Comparison of ENCODE assay signal across 9 mouse cellular contexts in the genomic region with DNA sequence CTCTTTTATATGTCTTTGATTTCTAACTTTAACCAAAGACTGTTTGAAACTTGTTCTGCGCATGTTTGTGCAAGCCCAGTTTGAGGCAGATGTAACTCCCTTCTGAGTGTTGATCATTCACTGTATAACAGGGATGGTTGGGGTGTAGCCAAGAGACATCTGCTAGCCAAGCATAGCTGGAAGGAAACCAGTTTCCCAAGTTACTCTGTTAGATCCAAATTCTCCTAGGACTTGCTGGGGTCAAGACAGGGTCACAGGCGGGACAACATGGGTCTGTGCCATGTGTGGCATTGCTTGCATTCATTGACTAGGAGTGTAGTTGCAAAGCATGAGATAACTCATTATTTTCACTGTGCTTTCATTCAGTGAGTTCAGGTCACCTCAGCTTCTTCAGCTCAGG.
DNase-seq lines count a peak whose midpoint lies in the region; ATAC-seq and TF ChIP-seq lines count a peak whose summit lies in the region.
"Had no signal": no experiment of that assay in that cellular context is flagged by ENCODE, and none has a peak within 500 bp of the region (broad histone marks: within the 10 kb centered on the region; RNA-seq: fewer than 3 reads in every experiment).

No protein-coding gene starts in this region.

- TF ChIP-seq CTCF in hindbrain, postnatal 0 days (IDR thresholded peaks at IDR 0.05; ENCODE audit: low read depth): no peak
- TF ChIP-seq CTCF in heart, postnatal 0 days (IDR thresholded peaks at IDR 0.05; ENCODE audit: low read depth): no peak

- H3K9ac ChIP-seq in hindbrain, postnatal 0 days (replicated peaks; ENCODE audit: low read length): no peak overlapping the region
- H3K9ac ChIP-seq in hindbrain, embryonic 12.5 days: no peak overlapping the region
- H3K9ac ChIP-seq in heart, postnatal 0 days (replicated peaks; ENCODE audit: low read depth, low read length): no peak overlapping the region

- H3K9me3 ChIP-seq in hindbrain, postnatal 0 days (ENCODE audit: low read length): no peaks in the 10 kb centered on the region
- no peaks in the 10 kb centered on the region for H3K9me3 ChIP-seq in hindbrain, embryonic 12.5 days (replicated peaks)
- H3K9me3 ChIP-seq in heart, postnatal 0 days (replicated peaks; ENCODE audit: control insufficient read depth, low read length): no peaks in the 10 kb centered on the region

- no peaks in the 10 kb centered on the region for H3K36me3 ChIP-seq in hindbrain, postnatal 0 days (ENCODE audit: insufficient read depth, low read length)
- H3K36me3 ChIP-seq in hindbrain, embryonic 12.5 days: no peaks in the 10 kb centered on the region
- H3K36me3 ChIP-seq in heart, postnatal 0 days (replicated peaks; ENCODE audit: control insufficient read depth, insufficient read depth, low read length): no peaks in the 10 kb centered on the region

- 0 out of 2 replicates have a peak overlapping the region, but pooled peaks have one; percentile 36 for H3K27ac ChIP-seq in hindbrain, postnatal 0 days
- H3K27ac ChIP-seq in hindbrain, embryonic 12.5 days: no peak overlapping the region
- H3K27ac ChIP-seq in heart, postnatal 0 days (ENCODE audit: low read depth): no peak overlapping the region
- H3K27ac ChIP-seq: left cerebral cortex, adult 2 months had no signal

- peak; percentile 40; the same call in 1 of the 2 replicates for ATAC-seq in hindbrain, postnatal 0 days
- ATAC-seq in hindbrain, embryonic 12.5 days (ENCODE audit: low FRiP score): no peak
- ATAC-seq in heart, postnatal 0 days (ENCODE audit: insufficient read depth, low read depth): 0 out of 2 replicates have a peak, but pooled peaks have one; percentile 33

- no peak for TF ChIP-seq EP300 in heart, postnatal 0 days (IDR thresholded peaks at IDR 0.05; ENCODE audit: low read depth)

- H3K27me3 ChIP-seq in hindbrain, postnatal 0 days (ENCODE audit: insufficient read depth, low read length): no peaks in the 10 kb centered on the region
- H3K27me3 ChIP-seq in hindbrain, embryonic 12.5 days: no peaks in the 10 kb centered on the region
- H3K27me3 ChIP-seq in heart, postnatal 0 days (ENCODE audit: control insufficient read depth, insufficient read depth, low read length): no peaks in the 10 kb centered on the region

- no peak overlapping the region for H3K4me3 ChIP-seq in hindbrain, postnatal 0 days (ENCODE audit: low read length)
- H3K4me3 ChIP-seq in hindbrain, embryonic 12.5 days: no peak overlapping the region
- H3K4me3 ChIP-seq in heart, postnatal 0 days (ENCODE audit: low read depth, low read length): no peak overlapping the region
- H3K4me3 ChIP-seq: left cerebral cortex, adult 2 months had no signal

- DNase-seq in hindbrain, postnatal 0 days (ENCODE audit: low spot score): peak; percentile 65
- DNase-seq in right cerebral cortex, postnatal 10 days (ENCODE audit: low spot score in 2 of 2): peak; percentile 45 to 53
- no peak for DNase-seq in right cerebral cortex, adult 18-20 months
- peak; percentile 11 for DNase-seq in heart, postnatal 0 days (ENCODE audit: low spot score)
- peak; percentile 25 for DNase-seq in skeletal muscle tissue, adult 2 months (ENCODE audit: low read depth, low spot score)
- no peak for DNase-seq in frontal cortex, postnatal 25 days (ENCODE audit: low spot score in 2 of 2)
- no peak for DNase-seq in adrenal gland, postnatal 25 days

- WGBS in hindbrain, postnatal 0 days: 54% methylated on average over 2 of the region's 2 CpGs
- WGBS in hindbrain, embryonic 12.5 days: 83% methylated on average over 2 of the region's 2 CpGs
- WGBS in heart, postnatal 0 days: 53% methylated on average over 2 of the region's 2 CpGs

- H3K4me2 ChIP-seq in hindbrain, postnatal 0 days (ENCODE audit: low read depth, low read length): no peak overlapping the region
- no peak overlapping the region for H3K4me2 ChIP-seq in hindbrain, embryonic 12.5 days (replicated peaks)
- no peak overlapping the region for H3K4me2 ChIP-seq in heart, postnatal 0 days (ENCODE audit: low read depth, low read length)

- no peaks in the 10 kb centered on the region for H3K4me1 ChIP-seq in hindbrain, postnatal 0 days (ENCODE audit: insufficient read depth, low read length)
- H3K4me1 ChIP-seq in hindbrain, embryonic 12.5 days: no peaks in the 10 kb centered on the region
- peaks cover 15% of the 10 kb centered on the region; the same call in 1 of the 2 replicates for H3K4me1 ChIP-seq in heart, postnatal 0 days (ENCODE audit: control insufficient read depth, insufficient read depth)

Comparison
In these comparisons a context has a peak if more than half of its experiments do, and no peak if none do; other contexts are left out.
1. DNase-seq: peak in hindbrain, postnatal 0 days (single experiment), right cerebral cortex, postnatal 10 days (2 of 2), heart, postnatal 0 days (single experiment) and skeletal muscle tissue, adult 2 months (single experiment); none in right cerebral cortex, adult 18-20 months (single experiment), frontal cortex, postnatal 25 days (0 of 2) and adrenal gland, postnatal 25 days (single experiment).